Mouse (Mus musculus) MEL (cell line): Measurements from ENCODE around the gene Adam12.

Experiments used
- BHLHE40 ChIP-seq: IDR thresholded peaks from 2 replicates; pipeline ENCODE4 v1.6.1; 2012; ENCODE audit warnings: low read depth, mild to moderate bottlenecking, inconsistent platforms, low read length, improper control_type of control experiment, borderline replicate concordance
- CHD1 ChIP-seq: IDR thresholded peaks from 2 replicates; pipeline ENCODE4 v1.6.1; 2012; ENCODE audit warnings: low read depth, mild to moderate bottlenecking, inconsistent platforms, low read length, improper control_type of control experiment
- CHD2 ChIP-seq: IDR thresholded peaks from 2 replicates; pipeline ENCODE4 v1.6.1; 2011; ENCODE audit warnings: low read length, improper control_type of control experiment
- CTCF ChIP-seq, 3 experiments: IDR thresholded peaks in 2 of 3; conservative IDR thresholded peaks in 1 of 3; 2 replicates each; pipeline ENCODE4 v1.5.1; 2011 to 2012; ENCODE audit warnings: low read length in 3 of 3, low read depth in 2 of 3, mild to moderate bottlenecking in 2 of 3, improper control_type of control experiment in 1 of 3, inconsistent platforms in 1 of 3, mixed read lengths in 1 of 3, moderate library complexity in 1 of 3; ENCODE audit not compliant: control insufficient read depth in 1 of 3, insufficient read depth in 1 of 3, poor library complexity in 1 of 3, severe bottlenecking in 1 of 3
- E2F4 ChIP-seq: IDR thresholded peaks from 2 replicates; pipeline ENCODE4 v1.6.1; 2011; ENCODE audit warnings: low read depth, low read length, improper control_type of control experiment, borderline replicate concordance
- EP300 ChIP-seq, 2 experiments: IDR thresholded peaks; 2 replicates each; pipeline ENCODE4 v1.6.1; 2011; ENCODE audit warnings: improper control_type of control experiment in 2 of 2, low read length in 2 of 2, low read depth in 1 of 2, mild to moderate bottlenecking in 1 of 2
- GABPA ChIP-seq: IDR thresholded peaks from 2 replicates; pipeline ENCODE4 v1.6.1; 2012; ENCODE audit warnings: low read depth, mild to moderate bottlenecking, inconsistent platforms, low read length, improper control_type of control experiment, moderate library complexity
- JUND ChIP-seq: IDR thresholded peaks from 2 replicates; pipeline ENCODE4 v1.6.1; 2011; ENCODE audit warnings: low read depth, mild to moderate bottlenecking, improper control_type of control experiment, low read length
- KAT2A ChIP-seq: conservative IDR thresholded peaks from 2 replicates; pipeline ENCODE4 v1.6.1; 2012; ENCODE audit warnings: low read depth, low read length, improper control_type of control experiment, inconsistent platforms
- MAFK ChIP-seq: IDR thresholded peaks from 2 replicates; pipeline ENCODE4 v1.6.1; 2011; ENCODE audit warnings: low read depth, mild to moderate bottlenecking, low read length, improper control_type of control experiment, borderline replicate concordance
- MXI1 ChIP-seq: IDR thresholded peaks from 2 replicates; pipeline ENCODE4 v1.6.1; 2011; ENCODE audit warnings: mild to moderate bottlenecking, low read depth, low read length, improper control_type of control experiment
- NELFE ChIP-seq: IDR thresholded peaks from 2 replicates; pipeline ENCODE4 v1.6.1; 2011; ENCODE audit warnings: low read depth, low read length, improper control_type of control experiment
- POLR2A ChIP-seq, 2 experiments: IDR thresholded peaks; 2 replicates each; pipeline ENCODE4 v1.6.1; 2011 to 2012; ENCODE audit warnings: low read length in 2 of 2, mild to moderate bottlenecking in 2 of 2, control low read depth in 1 of 2, improper control_type of control experiment in 1 of 2, low read depth in 1 of 2, moderate library complexity in 1 of 2; ENCODE audit not compliant: control insufficient read depth in 1 of 2, insufficient read depth in 1 of 2, poor library complexity in 1 of 2
- TCF12 ChIP-seq: IDR thresholded peaks from 2 replicates; pipeline ENCODE4 v1.6.1; 2014; ENCODE audit warnings: low read depth, mild to moderate bottlenecking, inconsistent platforms, low read length, improper control_type of control experiment, moderate library complexity

- TF ChIP-seq KAT2A (no peak), CHD2 (no peak), NELFE (no peak), JUND (no peak), MAFK (no peak), EP300 (IDR thresholded peaks at IDR 0.05; ENCODE audit: low read depth in 1 of 2, low read length in 2 of 2) (no peak), E2F4 (no peak), CTCF (IDR thresholded peaks at IDR 0.05 in 2 of 3, conservative IDR thresholded peaks at IDR 0.05 in 1 of 3; ENCODE audit: control insufficient read depth in 1 of 3, insufficient read depth in 1 of 3, low read depth in 2 of 3, low read length in 3 of 3, poor library complexity in 1 of 3, severe bottlenecking in 1 of 3) (no peak), BHLHE40 (no peak), CHD1 (no peak), POLR2A (IDR thresholded peaks at IDR 0.05; ENCODE audit: control insufficient read depth in 1 of 2, insufficient read depth in 1 of 2, low read depth in 1 of 2, low read length in 2 of 2, poor library complexity in 1 of 2) (no peak), TCF12 (no peak), GABPA (no peak), MXI1 (no peak)
Observed at GRCm38 (mm10) chr7:133862723-133863122, 369.2 kb downstream of the Adam12 start.
